Mouse (Mus musculus) MEL (cell line): ENCODE data around the gene Ets1. TPM values are rescaled to one million over a fixed set of nuclear protein-coding genes. Genes with fewer than 3 reads are reported as not detected.

ENCODE experiments used
- DNase-seq: peaks from one replicate; pipeline ENCODE4 v3.0.0; 2011; ENCODE audit warnings: low read depth, low spot score
- H3K27ac ChIP-seq: 2 replicates; pipeline ENCODE4 v1.5.1; 2012; ENCODE audit warnings: low read depth, mild to moderate bottlenecking, control low read depth, low read length, moderate library complexity; ENCODE audit not compliant: control insufficient read depth
- H3K27me3 ChIP-seq, 2 experiments: fragments of 150-350 bp in 1 of 2; sonication (generic) in 1 of 2; 2 replicates each; pipeline ENCODE4 v1.6.1; 2012; ENCODE audit warnings: low read length in 2 of 2, mild to moderate bottlenecking in 2 of 2, improper control_type of control experiment in 1 of 2, moderate library complexity in 1 of 2; ENCODE audit not compliant: insufficient read depth in 2 of 2, control insufficient read depth in 1 of 2
- H3K36me3 ChIP-seq, 2 experiments: 2 replicates each; pipeline ENCODE4 v1.6.1; 2012 to 2014; ENCODE audit warnings: low read length in 2 of 2, improper control_type of control experiment in 1 of 2, inconsistent platforms in 1 of 2, mild to moderate bottlenecking in 1 of 2; ENCODE audit not compliant: insufficient read depth in 2 of 2, control insufficient read depth in 1 of 2
- H3K4me1 ChIP-seq, 2 experiments: fragments of 150-350 bp in 1 of 2; sonication (generic) in 1 of 2; 2 replicates each; pipeline ENCODE4 v1.6.1; 2012; ENCODE audit warnings: low read length in 2 of 2, improper control_type of control experiment in 1 of 2, mild to moderate bottlenecking in 1 of 2; ENCODE audit not compliant: insufficient read depth in 2 of 2, control insufficient read depth in 1 of 2
- H3K4me3 ChIP-seq, 2 experiments: fragments of 150-350 bp in 1 of 2; sonication (generic) in 1 of 2; 2 replicates each; pipeline ENCODE4 v1.5.1; 2012; ENCODE audit warnings: low read depth in 2 of 2, low read length in 2 of 2, mild to moderate bottlenecking in 2 of 2, moderate library complexity in 2 of 2, control low read depth in 1 of 2, improper control_type of control experiment in 1 of 2; ENCODE audit not compliant: control insufficient read depth in 1 of 2, insufficient read depth in 1 of 2
- H3K79me2 ChIP-seq: 2 replicates; pipeline ENCODE4 v1.6.1; 2012; ENCODE audit warnings: mild to moderate bottlenecking, low read length, moderate library complexity; ENCODE audit not compliant: control insufficient read depth, poor library complexity, insufficient read depth
- H3K9ac ChIP-seq: 2 replicates; pipeline ENCODE4 v1.6.1; 2012; ENCODE audit warnings: low read depth, mild to moderate bottlenecking, control low read depth, low read length, moderate library complexity; ENCODE audit not compliant: control insufficient read depth, poor library complexity, severe bottlenecking
- H3K9me3 ChIP-seq: fragments of 150-350 bp; sonication (generic); replicated peaks from 2 replicates; pipeline ENCODE4 v1.6.1; 2012; ENCODE audit warnings: mild to moderate bottlenecking, low read length, improper control_type of control experiment, moderate library complexity; ENCODE audit not compliant: insufficient read depth
- BHLHE40 ChIP-seq: IDR thresholded peaks from 2 replicates; pipeline ENCODE4 v1.6.1; 2012; ENCODE audit warnings: low read depth, mild to moderate bottlenecking, inconsistent platforms, low read length, improper control_type of control experiment, borderline replicate concordance
- EP300 ChIP-seq, 2 experiments: IDR thresholded peaks; 2 replicates each; pipeline ENCODE4 v1.6.1; 2011; ENCODE audit warnings: improper control_type of control experiment in 2 of 2, low read length in 2 of 2, low read depth in 1 of 2, mild to moderate bottlenecking in 1 of 2
- ETS1 ChIP-seq: IDR thresholded peaks from 2 replicates; pipeline ENCODE4 v1.6.1; 2012; ENCODE audit warnings: low read depth, mild to moderate bottlenecking, inconsistent platforms, low read length, improper control_type of control experiment, moderate library complexity
- GABPA ChIP-seq: IDR thresholded peaks from 2 replicates; pipeline ENCODE4 v1.6.1; 2012; ENCODE audit warnings: low read depth, mild to moderate bottlenecking, inconsistent platforms, low read length, improper control_type of control experiment, moderate library complexity
- JUND ChIP-seq: IDR thresholded peaks from 2 replicates; pipeline ENCODE4 v1.6.1; 2011; ENCODE audit warnings: low read depth, mild to moderate bottlenecking, improper control_type of control experiment, low read length
- MEF2A ChIP-seq: IDR thresholded peaks from 2 replicates; pipeline ENCODE4 v1.6.1; 2014; ENCODE audit warnings: low read depth, mild to moderate bottlenecking, inconsistent platforms, low read length, improper control_type of control experiment; ENCODE audit not compliant: poor library complexity, insufficient replicate concordance, severe bottlenecking; ENCODE audit errors: extremely low read depth
- MYB ChIP-seq: IDR thresholded peaks from 2 replicates; pipeline ENCODE4 v1.6.1; 2011; ENCODE audit warnings: mild to moderate bottlenecking, low read depth, low read length, improper control_type of control experiment
- MYC ChIP-seq: IDR thresholded peaks from 2 replicates; pipeline ENCODE4 v1.6.1; 2011; ENCODE audit warnings: low read depth, mild to moderate bottlenecking, low read length, improper control_type of control experiment, moderate library complexity
- NELFE ChIP-seq: IDR thresholded peaks from 2 replicates; pipeline ENCODE4 v1.6.1; 2011; ENCODE audit warnings: low read depth, low read length, improper control_type of control experiment
- NRF1 ChIP-seq: IDR thresholded peaks from 2 replicates; pipeline ENCODE4 v1.6.1; 2014; ENCODE audit warnings: low read depth, mild to moderate bottlenecking, inconsistent platforms, low read length, improper control_type of control experiment, moderate library complexity; ENCODE audit not compliant: poor library complexity, insufficient read depth, severe bottlenecking
- RCOR1 ChIP-seq: IDR thresholded peaks from 2 replicates; pipeline ENCODE4 v1.6.1; 2012; ENCODE audit warnings: low read depth, mild to moderate bottlenecking, inconsistent platforms, low read length, improper control_type of control experiment
- TBP ChIP-seq: IDR thresholded peaks from 2 replicates; pipeline ENCODE4 v1.8.0; 2011; ENCODE audit warnings: low read depth, low read length, improper control_type of control experiment
- polyA plus RNA-seq, 2 experiments: library from polyadenylated mRNA; stranded (reverse) in 1 of 2; unstranded in 1 of 2; fragments of >175 nt in 1 of 2; fragments of >200 nt in 1 of 2; gene quantifications; 2 replicates each; pipeline versions ENCODE4 v1.2.1 to v1.2.4; 2012; ENCODE audit warnings: low replicate concordance in 2 of 2, low read depth in 1 of 2; ENCODE audit not compliant: insufficient read length in 2 of 2, insufficient read depth in 1 of 2, missing spikeins in 1 of 2
- total RNA-seq: library from RNA; depleted of rRNA; stranded (reverse); fragments of 300-350 nt; gene quantifications from 2 replicates; pipeline ENCODE4 v1.2.3, GENCODE M21; 2012

Gene Ets1
- total and polyA plus RNA-seq, 3 experiments, result 0.10 to 0.19 TPM; not detected in 1

DNA sequence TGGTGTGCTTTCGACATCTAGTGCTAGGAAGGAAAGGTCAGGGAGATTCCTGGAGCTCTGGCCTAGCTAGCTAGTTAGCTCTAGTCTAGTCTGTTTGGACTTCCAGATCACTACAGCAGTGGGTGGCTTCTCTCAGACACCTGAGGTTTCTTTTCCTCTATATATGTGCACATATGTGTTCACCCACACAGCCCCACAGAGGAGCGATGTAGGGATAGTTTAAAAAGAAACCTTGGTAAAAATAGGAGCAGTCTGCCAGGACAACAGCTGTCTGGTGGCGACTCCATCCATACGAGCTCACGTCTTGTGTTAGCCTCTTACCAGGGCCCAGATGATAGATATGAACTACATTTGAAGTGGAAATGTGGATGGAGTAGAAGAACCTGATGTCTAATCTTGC lies 112.5 kb downstream of the Ets1 start (continued):
- TF ChIP-seq RCOR1, result no peak
- no peak for TF ChIP-seq ETS1
- no peak for TF ChIP-seq MYC
- no peak for TF ChIP-seq EP300 (IDR thresholded peaks at IDR 0.05; ENCODE audit: low read depth in 1 of 2, low read length in 2 of 2)

- no peaks in the 10 kb centered on the region for H3K36me3 ChIP-seq
- no peak for DNase-seq
- H3K9ac ChIP-seq, result no peak overlapping the region
- H3K4me1 ChIP-seq, result no peaks in the 10 kb centered on the region
- TF ChIP-seq EP300 (IDR thresholded peaks at IDR 0.05; ENCODE audit: low read depth in 1 of 2, low read length in 2 of 2), result no peak
- TF ChIP-seq MYB, result no peak
- no peak for TF ChIP-seq GABPA
- no peak for TF ChIP-seq MEF2A
- no peak overlapping the region for H3K27ac ChIP-seq
- no peaks in the 10 kb centered on the region; a peak in 2 of 4 replicates for H3K27me3 ChIP-seq
- no peaks in the 10 kb centered on the region for H3K9me3 ChIP-seq
- no peak overlapping the region for H3K4me3 ChIP-seq
- H3K79me2 ChIP-seq, result no peaks in the 10 kb centered on the region
Measured at GRCm38 (mm10) chr9:32749721-32750480, 113.9 kb downstream of the Ets1 start.

- no peak overlapping the region for H3K9ac ChIP-seq
- TF ChIP-seq TBP (no peak), MYC (no peak), NELFE (no peak), BHLHE40 (no peak), JUND (no peak), NRF1 (no peak)
- TF ChIP-seq, all 39 proteins: peak for 0
- Histone ChIP-seq H3K4me1 (no peaks in the 10 kb centered on the region), H3K4me3 (no peak overlapping the region), H3K79me2 (no peaks in the 10 kb centered on the region), H3K36me3 (no peaks in the 10 kb centered on the region), H3K27ac (no peak overlapping the region), H3K27me3 (no peaks in the 10 kb centered on the region), H3K9me3 (no peaks in the 10 kb centered on the region)
- no peak for DNase-seq
Measured at GRCm38 (mm10) chr9:32752602-32753001, 116.6 kb downstream of the Ets1 start.
